Mouse (Mus musculus): ENCODE results near the gene Lefty2.

DNA sequence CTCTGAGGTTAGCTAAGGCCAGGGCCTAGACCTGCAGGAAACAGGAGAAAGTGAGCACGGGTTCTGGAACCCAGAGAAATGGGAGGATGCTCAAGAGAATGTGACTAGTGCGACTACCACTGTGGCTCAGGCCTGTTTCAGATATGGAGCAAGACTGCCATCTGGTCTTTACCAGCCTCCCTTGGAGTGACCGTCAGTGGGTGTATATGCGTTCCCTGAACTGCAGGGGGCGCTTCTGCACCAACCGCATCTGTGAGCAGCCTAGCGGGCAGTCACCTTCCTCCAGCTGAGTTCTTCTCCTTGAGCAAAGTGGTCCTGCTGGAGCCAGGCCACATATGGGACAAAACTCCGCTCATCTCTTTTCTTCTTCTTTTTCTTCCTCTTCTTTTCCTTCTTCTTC is 26.8 kb downstream of the Lefty2 start:
- peak; percentile 66 for TF ChIP-seq CTCF (conservative IDR thresholded peaks at IDR 0.05; ENCODE audit: insufficient read depth, insufficient read length, low read depth, low read length)
- no peak for TF ChIP-seq POLR2A (IDR thresholded peaks at IDR 0.05; ENCODE audit: low read depth, low read length)

All from kidney, adult 2 months (tissue).